Mouse (Mus musculus) right cerebral cortex, postnatal 4 days (tissue): Measurements from ENCODE around the gene Tmem11.
"Not testable (repeated sequence)": the region's sequence is repeated elsewhere in the genome, so short reads cannot be mapped to it uniquely, and the experiment has no call there.

Experiments used
- DNase-seq: peaks from one replicate; pipeline ENCODE4 v3.0.0-alpha.2; 2022

Tmem11 gene

GRCm38 (mm10) chr11:60880559-60880958 is 1.5 kb upstream of the Tmem11 start:
- no peak for DNase-seq

DNA sequence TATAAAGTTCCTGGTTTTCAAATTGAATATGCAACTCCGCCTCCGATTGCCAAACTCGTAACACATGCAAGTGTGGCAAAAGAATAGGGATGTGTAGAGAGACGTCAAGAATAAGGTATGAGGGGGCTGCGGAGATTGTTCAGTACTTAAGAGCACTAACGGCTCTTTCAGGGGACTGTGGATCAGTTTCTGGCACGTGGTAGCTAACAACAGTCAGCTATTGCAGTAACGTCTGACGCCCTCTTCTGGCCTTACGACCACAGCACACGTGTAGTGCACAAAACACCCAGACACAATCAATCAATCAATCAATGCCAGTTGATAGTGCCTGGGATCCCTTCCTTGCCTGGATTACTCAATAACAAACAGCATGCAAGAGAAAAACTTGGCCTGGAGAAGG is 351 bp upstream of the Tmem11 start:
- peak; percentile 41 for DNase-seq

DNA sequence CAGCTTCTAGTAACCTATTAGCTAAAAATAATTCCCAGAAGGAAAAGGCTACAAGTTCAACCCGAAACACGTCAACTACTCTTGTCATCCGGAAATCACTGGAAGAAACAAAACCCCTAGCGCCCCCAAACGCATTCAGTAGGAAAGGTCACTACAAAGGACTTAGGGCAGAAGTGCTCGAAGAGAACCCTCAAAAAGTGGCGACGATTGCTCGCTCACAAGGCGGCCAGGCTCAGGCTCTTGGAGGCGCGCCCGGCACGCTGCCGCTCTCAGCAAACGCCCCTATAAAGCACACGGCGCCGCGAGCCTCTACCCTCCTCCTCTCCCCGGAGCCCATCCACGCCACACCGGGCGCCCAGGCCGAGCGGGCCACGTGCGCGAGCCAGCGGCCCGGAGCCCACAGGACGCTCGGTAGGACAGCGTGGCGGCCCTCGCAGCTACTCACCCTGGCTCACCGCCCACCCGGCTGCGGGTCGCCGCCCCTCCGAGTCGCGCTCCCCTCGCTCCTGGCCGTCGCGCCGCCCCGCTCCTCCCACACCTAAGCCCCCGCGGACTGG is 938 bp downstream of the Tmem11 start:
- no peak for DNase-seq

DNA sequence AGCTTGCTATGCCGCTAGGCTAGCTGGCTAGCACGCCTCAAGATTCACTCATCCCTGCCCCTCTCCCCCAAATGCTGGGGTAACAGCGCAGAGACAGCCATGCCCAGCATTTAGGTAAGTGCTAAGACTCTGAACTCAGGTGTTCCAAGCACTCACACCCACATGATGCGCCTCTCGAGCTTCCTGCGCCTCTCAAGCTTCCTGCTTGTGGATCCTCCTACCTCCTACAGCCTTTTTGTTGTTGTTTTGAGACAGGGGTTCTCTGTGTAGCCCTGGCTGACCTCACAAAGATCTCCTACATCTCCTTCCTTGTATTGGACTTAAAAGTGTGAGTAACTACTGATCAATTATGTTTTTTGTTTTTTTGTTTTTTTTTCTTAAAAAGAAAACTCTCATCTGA is 6.0 kb downstream of the Tmem11 start:
- DNase-seq: no peak

DNA sequence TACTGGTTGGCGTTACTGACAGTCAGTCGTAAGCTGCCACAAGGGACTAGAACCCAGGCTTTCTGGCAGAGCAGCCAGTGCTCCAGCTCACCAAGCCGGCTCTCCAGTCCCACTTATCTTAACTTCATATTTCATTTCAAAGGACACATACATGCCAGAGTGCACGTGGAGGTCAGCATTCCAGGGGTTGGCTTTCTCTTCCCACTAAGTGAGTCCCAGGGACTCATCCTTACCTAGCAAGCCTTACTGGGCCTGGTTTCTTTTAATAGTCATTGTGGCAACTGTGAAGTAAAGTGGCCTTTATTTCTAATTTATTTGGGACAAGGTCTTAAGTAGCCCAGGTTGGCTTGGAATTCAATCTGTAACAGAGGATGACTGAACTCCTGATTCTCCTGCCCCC is 7.7 kb downstream of the Tmem11 start:
- no peak for DNase-seq

- not testable (repeated sequence) for DNase-seq
These were observed 9.6 kb downstream of the Tmem11 start for GRCm38 (mm10) chr11:60869471-60869870.

- no peak for DNase-seq
These were observed 11.2 kb downstream of the Tmem11 start for GRCm38 (mm10) chr11:60867904-60868303.

- DNase-seq: no peak
These were observed 11.6 kb downstream of the Tmem11 start for GRCm38 (mm10) chr11:60867456-60867855.

- DNase-seq: no peak
These were observed 13.1 kb downstream of the Tmem11 start for GRCm38 (mm10) chr11:60866021-60866420.

GRCm38 (mm10) chr11:60864916-60865315 is 14.2 kb downstream of the Tmem11 start:
- no peak for DNase-seq

DNA sequence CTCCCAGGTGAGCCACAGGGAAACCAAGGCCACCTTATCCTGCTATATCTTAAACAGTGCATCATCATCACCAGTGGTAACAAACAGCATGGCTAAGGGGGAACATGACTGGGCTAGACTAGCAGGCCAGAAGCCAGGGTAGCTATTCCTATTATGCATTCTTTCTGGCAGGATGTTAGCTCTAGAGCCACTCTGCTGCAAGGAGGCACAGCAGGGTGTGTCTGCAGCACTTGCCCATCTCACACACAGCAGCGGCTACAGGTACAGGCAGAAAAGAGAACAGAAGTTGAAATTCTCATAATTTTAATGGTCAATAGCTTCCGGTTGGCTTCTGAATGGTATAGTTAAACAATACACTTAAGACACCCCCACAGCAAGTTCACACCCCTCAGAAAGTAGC is 14.9 kb downstream of the Tmem11 start:
- DNase-seq: no peak

DNA sequence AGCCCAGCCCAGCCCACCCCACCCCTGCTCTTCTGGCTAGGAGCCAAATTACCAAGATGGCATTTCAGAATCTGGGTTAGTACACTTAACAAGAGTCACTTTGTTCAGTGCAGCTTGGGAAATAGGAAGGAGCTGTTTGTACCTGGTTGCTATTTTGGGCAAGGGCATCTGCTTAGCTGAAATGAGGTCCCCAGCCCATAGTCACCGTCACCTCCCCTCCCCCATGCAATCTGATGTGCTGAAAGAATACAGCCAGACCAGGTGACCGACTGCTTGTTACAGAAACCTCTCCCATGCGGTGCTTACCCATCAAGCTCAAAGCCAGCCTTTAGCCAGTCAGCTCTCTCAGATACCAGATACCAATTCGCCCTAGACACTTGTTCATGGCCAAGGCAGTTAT is 15.9 kb downstream of the Tmem11 start:
- no peak for DNase-seq

DNA sequence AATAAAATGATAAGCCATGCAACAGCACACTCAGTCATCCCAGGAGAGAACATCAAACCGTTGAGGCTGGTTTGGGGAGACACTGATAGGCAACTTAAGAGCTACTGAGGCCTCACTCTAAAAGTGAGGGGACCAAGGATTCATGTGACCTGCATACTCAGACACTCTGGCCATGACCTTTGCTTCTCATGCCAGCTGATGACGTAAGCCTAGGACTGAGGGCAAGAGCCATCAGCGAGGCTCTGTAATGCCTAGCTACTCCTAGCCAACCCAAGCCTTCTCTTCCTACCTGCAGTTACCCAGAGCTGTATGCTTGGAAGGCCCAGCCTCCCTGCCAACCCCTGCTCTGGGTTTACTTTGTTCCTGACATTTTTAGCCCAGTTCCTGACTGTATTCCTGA is 17.1 kb downstream of the Tmem11 start:
- no peak for DNase-seq

GRCm38 (mm10) chr11:60856587-60856986 is 22.5 kb downstream of the Tmem11 start:
- DNase-seq: no peak

- DNase-seq: no peak
These were observed 33.7 kb downstream of the Tmem11 start for GRCm38 (mm10) chr11:60845415-60845814.

- DNase-seq: no peak
These were observed 35.7 kb downstream of the Tmem11 start for GRCm38 (mm10) chr11:60843412-60843811.

- DNase-seq: no peak
These were observed 37.4 kb downstream of the Tmem11 start for GRCm38 (mm10) chr11:60841467-60842200.

DNA sequence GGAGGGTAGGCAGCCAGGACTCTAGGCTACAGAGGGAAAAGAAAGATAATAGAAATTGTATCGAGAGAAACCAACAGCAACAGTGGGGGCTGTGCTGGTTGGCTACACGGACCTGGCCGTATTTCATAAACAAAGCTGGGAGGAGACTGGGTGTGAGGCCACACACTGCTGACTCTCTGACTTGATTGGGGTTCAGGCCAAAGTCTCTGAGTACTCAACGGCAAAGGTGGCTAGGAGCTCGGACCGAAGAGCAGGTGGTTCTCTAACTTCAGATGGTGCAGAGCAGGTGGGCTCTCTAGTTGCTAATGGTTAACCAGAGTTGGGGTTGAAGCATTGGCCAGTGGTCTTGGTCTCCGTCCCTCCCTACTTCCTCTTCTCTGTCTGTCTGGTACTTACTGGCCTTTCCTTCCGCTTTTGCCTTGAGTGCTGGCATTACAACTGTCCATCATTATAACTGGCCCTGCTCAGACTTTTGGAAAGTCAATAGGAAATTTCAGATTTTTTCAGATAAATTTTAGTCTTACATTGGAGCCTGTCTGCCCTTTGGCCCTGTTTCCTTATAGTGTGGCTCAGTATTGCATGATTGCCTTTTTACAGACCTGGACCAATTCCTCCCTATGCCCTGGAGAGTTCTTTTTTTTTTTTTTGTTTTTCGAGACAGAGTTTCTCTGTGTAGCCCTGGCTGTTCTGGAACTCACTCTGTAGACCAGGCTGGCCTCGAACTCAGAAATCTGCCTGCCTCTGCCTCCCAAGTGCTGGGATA is 41.2 kb downstream of the Tmem11 start:
- DNase-seq: no peak

- DNase-seq: no peak
These were observed 42.2 kb downstream of the Tmem11 start for GRCm38 (mm10) chr11:60836897-60837296.

DNA sequence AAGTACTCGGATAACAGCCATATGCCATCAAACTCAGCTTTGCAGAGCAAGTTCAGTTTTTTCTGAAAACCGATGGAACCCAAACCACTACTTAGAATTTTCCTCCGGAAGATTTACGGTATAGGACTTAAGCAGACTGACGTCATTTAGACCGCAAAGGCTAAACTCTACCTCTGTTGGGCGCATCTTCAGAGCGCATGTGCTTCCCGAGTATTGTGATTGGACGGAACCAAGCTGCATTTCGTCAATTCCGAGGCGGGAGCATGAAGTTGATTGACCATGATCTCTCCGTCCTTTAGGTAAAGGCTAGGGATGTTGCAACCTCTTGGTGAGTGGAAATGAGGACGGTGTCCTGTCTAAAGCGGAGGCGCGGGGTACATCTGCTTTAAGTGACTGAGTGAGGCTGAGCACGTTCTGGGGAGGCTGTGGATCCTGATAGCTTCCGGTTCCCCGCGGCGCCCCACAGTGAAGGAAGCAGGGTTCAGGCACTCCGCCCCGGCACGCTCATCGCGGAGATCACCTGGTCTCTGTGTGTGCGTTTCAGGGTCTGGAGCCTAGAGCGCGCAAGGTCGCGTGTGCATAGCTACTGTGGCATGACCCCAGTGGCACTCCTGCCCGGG is 48.5 kb downstream of the Tmem11 start, which contains the start of gene Dhrs7b:
Dhrs7b (plus strand) TSS at position 199 of the 620 bp plus-strand sequence.
- peak; percentile 63 for DNase-seq

- DNase-seq: no peak
These were observed 50.2 kb downstream of the Tmem11 start for GRCm38 (mm10) chr11:60828903-60829302.

DNA sequence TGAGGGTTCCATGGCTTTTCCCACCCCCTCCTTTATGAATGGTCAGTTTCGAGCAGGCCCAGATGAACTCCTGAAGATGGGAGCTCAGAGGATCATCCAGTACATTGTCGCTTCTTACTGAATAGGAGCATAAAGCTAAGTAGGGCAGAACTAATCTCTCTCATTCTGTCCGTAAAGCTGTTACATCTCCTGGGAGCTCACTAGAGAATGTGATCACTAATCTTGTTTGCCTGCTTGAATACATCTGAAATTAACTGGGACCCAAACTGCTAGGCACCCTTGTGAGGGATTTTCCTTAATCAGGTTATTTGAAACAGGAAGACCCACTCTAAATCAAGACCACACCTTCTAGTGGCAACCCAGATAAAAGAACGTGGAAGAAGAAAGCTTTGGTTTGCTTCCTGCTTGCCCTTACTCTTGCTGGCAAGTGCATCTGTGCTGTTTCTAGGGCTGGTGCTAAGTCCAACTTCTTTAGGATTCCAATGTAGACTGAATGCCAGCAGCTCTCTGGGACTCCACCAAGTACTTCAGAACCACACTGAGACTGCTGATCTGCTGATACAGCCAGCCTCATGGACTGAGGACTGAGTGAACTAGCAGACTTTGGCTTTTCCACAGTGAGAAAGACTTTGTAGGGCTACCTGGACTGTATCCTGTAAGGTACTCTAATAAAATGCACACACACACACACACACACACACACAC is 51.7 kb downstream of the Tmem11 start:
- no peak for DNase-seq

- no peak for DNase-seq
These were observed 52.4 kb downstream of the Tmem11 start for GRCm38 (mm10) chr11:60826700-60827099.
